In the genomic region with DNA sequence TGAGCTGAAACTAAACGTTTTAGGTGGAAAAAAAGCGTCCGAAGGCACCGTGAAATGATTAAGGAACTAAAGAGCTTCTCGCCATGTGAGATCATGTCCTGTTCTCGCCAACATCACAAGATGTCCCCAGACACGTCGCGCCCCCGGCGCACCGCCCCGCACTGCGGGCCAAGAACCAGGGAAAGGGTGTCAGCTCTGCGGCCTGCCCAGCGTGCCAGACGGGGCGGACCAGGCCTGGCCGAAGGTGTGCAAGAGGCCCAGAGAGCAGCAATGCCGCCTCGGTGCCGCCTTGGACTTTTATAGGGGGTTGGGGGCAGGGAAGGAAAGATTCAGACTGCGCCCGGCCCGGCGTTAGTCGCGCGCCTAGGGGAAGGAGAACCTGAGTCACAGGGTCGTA, we compare ENCODE assay signal across 12 mouse cellular contexts. TPM values are rescaled to one million over a fixed set of nuclear protein-coding genes. Genes with fewer than 3 reads are reported as not detected.
DNase-seq lines count a peak whose midpoint lies in the region; ATAC-seq lines count a peak whose summit lies in the region.
"Had no signal": no experiment of that assay in that cellular context is flagged by ENCODE, and none has a peak within 500 bp of the region (broad histone marks: within the 10 kb centered on the region; RNA-seq: fewer than 3 reads in every experiment).

No protein-coding gene starts in this region.

- H3K4me2 ChIP-seq in heart, embryonic 13.5 days: 0 out of 2 replicates have a peak overlapping the region, but pooled peaks have one; percentile 5
- H3K4me2 ChIP-seq in heart, embryonic 12.5 days: no peak overlapping the region
- peak overlapping the region; percentile 30 for H3K4me2 ChIP-seq in limb, embryonic 12.5 days

- H3K9me3 ChIP-seq in heart, embryonic 13.5 days: no peaks in the 10 kb centered on the region
- H3K9me3 ChIP-seq in heart, embryonic 12.5 days (replicated peaks): no peaks in the 10 kb centered on the region
- no peaks in the 10 kb centered on the region for H3K9me3 ChIP-seq in limb, embryonic 12.5 days

- WGBS in heart, embryonic 13.5 days: 2% methylated on average over 30 of the region's 30 CpGs
- under 1% methylated on average over 30 of the region's 30 CpGs for WGBS in heart, embryonic 12.5 days
- WGBS in limb, embryonic 12.5 days: under 1% methylated on average over 30 of the region's 30 CpGs

- peak; percentile 6 for DNase-seq in right cerebral cortex, postnatal 4 days
- no peak for DNase-seq in right cerebral cortex, adult 2 months (ENCODE audit: low spot score in 2 of 2)
- DNase-seq in splenic B cell, adult 2 months (ENCODE audit: low read depth, low spot score): peak; percentile 94
- DNase-seq in left cerebral cortex, postnatal 25 days (ENCODE audit: low spot score in 2 of 2): no peak
- no peak for DNase-seq in left cerebral cortex, adult 18-20 months (ENCODE audit: low spot score in 2 of 2)
- DNase-seq: cerebellum, adult 8-10 months; gastrocnemius, postnatal 36 days; thymus, postnatal 4 days had no signal

- no peak overlapping the region for H3K27ac ChIP-seq in heart, embryonic 13.5 days (replicated peaks)
- no peak overlapping the region for H3K27ac ChIP-seq in heart, embryonic 12.5 days (ENCODE audit: poor library complexity, severe bottlenecking)
- H3K27ac ChIP-seq in limb, embryonic 12.5 days: no peak overlapping the region

- ATAC-seq in heart, embryonic 13.5 days (ENCODE audit: extremely low read depth, insufficient number of reproducible peaks, low FRiP score, low TSS enrichment): no peak
- ATAC-seq in heart, embryonic 12.5 days (ENCODE audit: insufficient number of reproducible peaks, low FRiP score): no peak
- no peak for ATAC-seq in limb, embryonic 12.5 days (ENCODE audit: insufficient number of reproducible peaks, insufficient read depth, low FRiP score, low TSS enrichment, low read depth)

- intact Hi-C loops in left cerebral cortex, postnatal 25 days (cut with DNase I): no loop called here

- H3K27me3 ChIP-seq in heart, embryonic 13.5 days (replicated peaks): peaks cover 100% of the 10 kb centered on the region
- peaks cover 94% of the 10 kb centered on the region for H3K27me3 ChIP-seq in heart, embryonic 12.5 days (replicated peaks)
- peaks cover 96% of the 10 kb centered on the region for H3K27me3 ChIP-seq in limb, embryonic 12.5 days
- H3K27me3 ChIP-seq in splenic B cell, adult 2 months (ENCODE audit: control insufficient read depth, insufficient read depth, low read length, poor library complexity, severe bottlenecking): no peaks in the 10 kb centered on the region

- H3K4me1 ChIP-seq in heart, embryonic 13.5 days: peaks cover 28% of the 10 kb centered on the region
- peaks cover 21% of the 10 kb centered on the region for H3K4me1 ChIP-seq in heart, embryonic 12.5 days (replicated peaks)
- peaks cover 20% of the 10 kb centered on the region for H3K4me1 ChIP-seq in limb, embryonic 12.5 days (replicated peaks)

- no peak overlapping the region for H3K9ac ChIP-seq in heart, embryonic 13.5 days
- H3K9ac ChIP-seq in heart, embryonic 12.5 days: no peak overlapping the region
- H3K9ac ChIP-seq in limb, embryonic 12.5 days (replicated peaks): no peak overlapping the region

- no peak overlapping the region for H3K4me3 ChIP-seq in heart, embryonic 13.5 days
- H3K4me3 ChIP-seq in heart, embryonic 12.5 days: no peak overlapping the region
- H3K4me3 ChIP-seq in limb, embryonic 12.5 days (replicated peaks): peak overlapping the region; percentile 21

- H3K36me3 ChIP-seq in heart, embryonic 13.5 days: no peaks in the 10 kb centered on the region
- H3K36me3 ChIP-seq in heart, embryonic 12.5 days: no peaks in the 10 kb centered on the region
- H3K36me3 ChIP-seq in limb, embryonic 12.5 days: no peaks in the 10 kb centered on the region
- H3K36me3 ChIP-seq in splenic B cell, adult 2 months (ENCODE audit: control insufficient read depth, insufficient read depth, low read length, poor library complexity, severe bottlenecking): peaks cover 4% of the 10 kb centered on the region

RNA-seq across cellular contexts. Expression of a gene that starts 0.4 kb away (rescaled TPM):
- 0.07 TPM in 1 of 2 replicates, not detected in the other for polyA plus RNA-seq in heart, embryonic 13.5 days (2015; fragmentation: Nextera tagmentation; extraction: Ambion mirVana)
- not detected in 2 replicates for polyA plus RNA-seq in heart, embryonic 12.5 days (2016; fragmentation: Nextera tagmentation; extraction: Ambion mirVana)
- polyA plus RNA-seq in limb, embryonic 12.5 days (2016; fragmentation: Nextera tagmentation; extraction: Ambion mirVana): not detected in 2 replicates
- under 1 TPM in 1 of 2 experiments, not detected in 1; 0.18 TPM for total RNA-seq in left cerebral cortex, postnatal 25 days (2021)
- total RNA-seq in left cerebral cortex, adult 18-20 months (2021): under 1 TPM in 1 of 2 experiments, not detected in 1; 0.84 TPM
- total RNA-seq: gastrocnemius, postnatal 36 days; MEL had no signal

RNA-seq across cellular contexts. Expression of a gene that starts 45.0 kb away (rescaled TPM):
- 15.5 and 23.7 TPM in 2 replicates for polyA plus RNA-seq in heart, embryonic 13.5 days (2015; fragmentation: Nextera tagmentation; extraction: Ambion mirVana)
- polyA plus RNA-seq in heart, embryonic 12.5 days (2016; fragmentation: Nextera tagmentation; extraction: Ambion mirVana): 22.0 and 24.6 TPM in 2 replicates
- 29.0 TPM in 2 replicates for polyA plus RNA-seq in limb, embryonic 12.5 days (2016; fragmentation: Nextera tagmentation; extraction: Ambion mirVana)
- total RNA-seq in left cerebral cortex, postnatal 25 days (2021): 10 to 100 TPM; 54.6 to 60.4 TPM
- total RNA-seq in left cerebral cortex, adult 18-20 months (2021): 10 to 100 TPM; 48.6 to 54.1 TPM

Comparison
In these comparisons a context has a peak if more than half of its experiments do, and no peak if none do; other contexts are left out.
1. DNase-seq: peak in right cerebral cortex, postnatal 4 days (single experiment) and splenic B cell, adult 2 months (single experiment); none in right cerebral cortex, adult 2 months (0 of 2), left cerebral cortex, postnatal 25 days (0 of 2) and left cerebral cortex, adult 18-20 months (0 of 2).